Mouse (Mus musculus): ENCODE data around the gene Ush1g.

GRCm38 (mm10) chr11:115274178-115274577 is 47.7 kb downstream of the Ush1g start:
- TF ChIP-seq CTCF (IDR thresholded peaks at IDR 0.05; ENCODE audit: low read depth, low read length) (no peak), POLR2A (IDR thresholded peaks at IDR 0.05; ENCODE audit: insufficient read depth, low read length) (no peak)

Data from ES-Bruce4 (cell line).